Mouse (Mus musculus): ENCODE data around the gene Arhgap23.

GRCm38 (mm10) chr11:97521741-97522474 lies 106.6 kb downstream of the Arhgap23 start:
- TF ChIP-seq CTCF (IDR thresholded peaks at IDR 0.05; ENCODE audit: low read depth) (no peak), EP300 (optimal IDR thresholded peaks at IDR 0.05) (no peak)

Measured in stomach, postnatal 0 days (tissue).